Mouse (Mus musculus) hindbrain, embryonic 16.5 days (tissue): Measurements from ENCODE around the gene Zcchc14. TPM values are rescaled to one million over a fixed set of nuclear protein-coding genes. Genes with fewer than 3 reads are reported as not detected.
"Not testable (repeated sequence)": the region's sequence is repeated elsewhere in the genome, so short reads cannot be mapped to it uniquely, and the experiment has no call there.

ENCODE experiments used
- ATAC-seq: fragments of 200-750 bp; cut with Nextera tagmentation; 2 replicates; pipeline ENCODE4 v1.8.0; 2017; ENCODE audit warnings: moderate TSS enrichment, moderate library complexity
- H3K27ac ChIP-seq: fragments of 300-500 bp; sonication (generic); 2 replicates; pipeline ENCODE4 v1.5.1; 2014; ENCODE audit warnings: low read depth, mild to moderate bottlenecking, control low read depth, low read length, moderate library complexity
- H3K27me3 ChIP-seq: fragments of 300-500 bp; sonication (generic); replicated peaks from 2 replicates; pipeline ENCODE4 v1.6.1; 2014; ENCODE audit warnings: low read length; ENCODE audit not compliant: control insufficient read depth, insufficient read depth
- H3K36me3 ChIP-seq: fragments of 300-500 bp; sonication (generic); 2 replicates; pipeline ENCODE4 v1.6.1; 2014; ENCODE audit warnings: mild to moderate bottlenecking, low read length, moderate library complexity, mixed read lengths; ENCODE audit not compliant: control insufficient read depth, insufficient read depth
- H3K4me1 ChIP-seq: fragments of 300-500 bp; sonication (generic); 2 replicates; pipeline ENCODE4 v1.6.1; 2014; ENCODE audit warnings: low read depth, low read length; ENCODE audit not compliant: control insufficient read depth, insufficient read depth
- H3K4me2 ChIP-seq: fragments of 300-500 bp; sonication (generic); 2 replicates; pipeline ENCODE4 v1.6.1; 2014; ENCODE audit warnings: mild to moderate bottlenecking, low read length, control low read depth, moderate library complexity
- H3K4me3 ChIP-seq: fragments of 300-500 bp; sonication (generic); 2 replicates; pipeline ENCODE4 v1.5.1; 2014; ENCODE audit warnings: mild to moderate bottlenecking, low read length, control low read depth, moderate library complexity
- H3K9ac ChIP-seq: fragments of 300-500 bp; sonication (generic); 2 replicates; pipeline ENCODE4 v1.6.1; 2014; ENCODE audit warnings: low read depth, mild to moderate bottlenecking, control low read depth, low read length, moderate library complexity
- H3K9me3 ChIP-seq: fragments of 300-500 bp; sonication (generic); 2 replicates; pipeline ENCODE4 v1.6.1; 2014; ENCODE audit warnings: mild to moderate bottlenecking, low read length, moderate library complexity; ENCODE audit not compliant: control insufficient read depth
- WGBS: fragments of 180-500 bp; shearing (Covaris S2); extraction: QIAGEN DNeasy Blood & Tissue Kit; methylation state at CpG from one replicate; pipeline ENCODE4 v1.1.7; 2014; 5-methylcytosine and 5-hydroxymethylcytosine counted together
- polyA plus RNA-seq: library from polyadenylated mRNA; unstranded; fragments of >200 nt; fragmentation: Nextera tagmentation; extraction: Ambion mirVana; gene quantifications from 2 replicates; pipeline ENCODE4 v1.2.1, GENCODE M21; 2015

The Zcchc14 gene
- polyA plus RNA-seq, 1 experiment from 2014 or later: 20.9 TPM

GRCm38 (mm10) chr8:121599842-121600241 is 52.9 kb downstream of the Zcchc14 start:
- Histone ChIP-seq H3K4me3 (no peak overlapping the region), H3K9ac (no peak overlapping the region), H3K4me2 (no peak overlapping the region), H3K9me3 (no peaks in the 10 kb centered on the region), H3K27ac (no peak overlapping the region), H3K4me1 (no peaks in the 10 kb centered on the region), H3K36me3 (peaks cover 47% of the 10 kb centered on the region), H3K27me3 (no peaks in the 10 kb centered on the region)
- 91% methylated on average over 14 of the region's 14 CpGs for WGBS
- ATAC-seq: no peak

GRCm38 (mm10) chr8:121598892-121599291 is 53.8 kb downstream of the Zcchc14 start:
- ATAC-seq: peak; percentile 66; the same call in 1 of the 2 replicates
- Histone ChIP-seq H3K9me3 (no peaks in the 10 kb centered on the region), H3K27me3 (no peaks in the 10 kb centered on the region), H3K36me3 (peaks cover 42% of the 10 kb centered on the region), H3K4me2 (no peak overlapping the region), H3K4me1 (no peaks in the 10 kb centered on the region; the same call in 1 of the 2 replicates), H3K4me3 (no peak overlapping the region), H3K9ac (no peak overlapping the region), H3K27ac (no peak overlapping the region)
- 36% methylated on average over 7 of the region's 7 CpGs for WGBS

GRCm38 (mm10) chr8:121598190-121598589 is 54.5 kb downstream of the Zcchc14 start:
- Histone ChIP-seq H3K27me3 (no peaks in the 10 kb centered on the region), H3K9me3 (no peaks in the 10 kb centered on the region), H3K4me3 (no peak overlapping the region), H3K4me1 (no peaks in the 10 kb centered on the region; the same call in 1 of the 2 replicates), H3K9ac (no peak overlapping the region), H3K27ac (no peak overlapping the region), H3K4me2 (no peak overlapping the region), H3K36me3 (peaks cover 38% of the 10 kb centered on the region)
- WGBS: 94% methylated on average over 7 of the region's 7 CpGs
- ATAC-seq: no peak

GRCm38 (mm10) chr8:121597492-121597891 is 55.2 kb downstream of the Zcchc14 start:
- H3K9me3 ChIP-seq, H3K4me3 ChIP-seq, H3K4me2 ChIP-seq, H3K9ac ChIP-seq, H3K27ac ChIP-seq, H3K27me3 ChIP-seq, H3K4me1 ChIP-seq, ATAC-seq: not testable (repeated sequence)
- peaks cover 37% of the 10 kb centered on the region for H3K36me3 ChIP-seq
- 70% methylated on average over 2 of the region's 2 CpGs for WGBS

- ATAC-seq: no peak
- Histone ChIP-seq H3K27ac (no peak overlapping the region), H3K4me1 (peaks cover 23% of the 10 kb centered on the region), H3K9me3 (no peaks in the 10 kb centered on the region), H3K4me3 (no peak overlapping the region), H3K9ac (no peak overlapping the region), H3K36me3 (peaks cover 16% of the 10 kb centered on the region), H3K4me2 (no peak overlapping the region), H3K27me3 (no peaks in the 10 kb centered on the region)
- WGBS: 79% methylated on average over 9 of the region's 9 CpGs
Measured at GRCm38 (mm10) chr8:121593983-121594382, 58.7 kb downstream of the Zcchc14 start.

- WGBS: 88% methylated on average over 5 of the region's 5 CpGs
- Histone ChIP-seq H3K4me2 (no peak overlapping the region), H3K9me3 (no peaks in the 10 kb centered on the region), H3K9ac (no peak overlapping the region), H3K27ac (no peak overlapping the region), H3K4me3 (no peak overlapping the region), H3K36me3 (peaks cover 16% of the 10 kb centered on the region), H3K27me3 (no peaks in the 10 kb centered on the region), H3K4me1 (peaks cover 23% of the 10 kb centered on the region)
- ATAC-seq: no peak
Measured at GRCm38 (mm10) chr8:121593293-121593692, 59.4 kb downstream of the Zcchc14 start.

GRCm38 (mm10) chr8:121591178-121592066 is 61.3 kb downstream of the Zcchc14 start:
- 0 out of 2 replicates have a peak, but pooled peaks have one; percentile 1 for ATAC-seq

GRCm38 (mm10) chr8:121590203-121591177 is 62.2 kb downstream of the Zcchc14 start, which contains the start of gene Map1lc3b:
TSS of gene Map1lc3b (plus strand) at chr8:121590361.
- WGBS: under 1% methylated on average over 93 of the region's 94 CpGs
- H3K27ac ChIP-seq: peak within 1 kb of the TSS; percentile 82
- H3K9ac ChIP-seq: peak within 1 kb of the TSS; percentile 86
- H3K4me1 ChIP-seq: peaks cover 23% of the 10 kb centered on the region
- peaks cover 4% of the 10 kb centered on the region; the same call in 1 of the 2 replicates for H3K36me3 ChIP-seq
- peak within 1 kb of the TSS; percentile 96 for H3K4me3 ChIP-seq
- H3K9me3 ChIP-seq: no peaks in the 10 kb centered on the region
- no peaks in the 10 kb centered on the region for H3K27me3 ChIP-seq
- H3K4me2 ChIP-seq: peak within 1 kb of the TSS; percentile 98
- ATAC-seq: peak; percentile 86

More at GRCm38 (mm10) chr8:121591178-121592066, 61.3 kb downstream of the Zcchc14 start:
- peaks cover 23% of the 10 kb centered on the region for H3K4me1 ChIP-seq
- H3K9me3 ChIP-seq: no peaks in the 10 kb centered on the region
- 19% methylated on average over 20 of the region's 20 CpGs for WGBS
- H3K4me2 ChIP-seq: peak overlapping the region; percentile 98
- H3K9ac ChIP-seq: peak overlapping the region; percentile 86
- H3K27me3 ChIP-seq: no peaks in the 10 kb centered on the region
- peak overlapping the region; percentile 96 for H3K4me3 ChIP-seq
- H3K27ac ChIP-seq: peak overlapping the region; percentile 76
- peaks cover 9% of the 10 kb centered on the region for H3K36me3 ChIP-seq
